Mouse (Mus musculus) liver, embryonic 14.5 days (tissue): ENCODE data around the gene Gm10837. TPM values are rescaled to one million over a fixed set of nuclear protein-coding genes. Genes with fewer than 3 reads are reported as not detected.

Source experiments
- ATAC-seq: fragments of 200-750 bp; cut with Nextera tagmentation; 2 replicates; pipeline ENCODE4 v1.8.0; 2017; ENCODE audit warnings: moderate number of reproducible peaks, mild to moderate bottlenecking, moderate library complexity; ENCODE audit not compliant: insufficient read depth
- DNase-seq, 3 experiments: peaks; one replicate each; pipeline ENCODE4 v3.0.0-alpha.2; 2012 to 2013; ENCODE audit warnings: low read depth in 3 of 3, low spot score in 3 of 3
- H3K27ac ChIP-seq: fragments of 300-500 bp; sonication (generic); 2 replicates; pipeline ENCODE4 v1.5.1; 2014; ENCODE audit warnings: moderate library complexity, mild to moderate bottlenecking, control low read depth, inconsistent platforms
- H3K27me3 ChIP-seq: fragments of 300-500 bp; sonication (generic); 2 replicates; pipeline ENCODE4 v1.6.1; 2014; ENCODE audit warnings: mild to moderate bottlenecking, low read length, moderate library complexity; ENCODE audit not compliant: control insufficient read depth, insufficient read depth
- H3K36me3 ChIP-seq: fragments of 300-500 bp; sonication (generic); replicated peaks from 2 replicates; pipeline ENCODE4 v1.6.1; 2014; ENCODE audit warnings: low read depth; ENCODE audit not compliant: control insufficient read depth, insufficient read depth
- H3K4me1 ChIP-seq, 2 experiments: fragments of 200-500 bp in 1 of 2; fragments of 300-500 bp in 1 of 2; sonication (generic) in 1 of 2; replicated peaks; 2 replicates each; pipeline ENCODE4 v1.6.1; 2012 to 2014; ENCODE audit warnings: antibody characterized with exemption in 1 of 2, inconsistent platforms in 1 of 2, low read length in 1 of 2; ENCODE audit not compliant: control insufficient read depth in 2 of 2, insufficient read depth in 2 of 2
- H3K4me2 ChIP-seq: fragments of 300-500 bp; sonication (generic); 2 replicates; pipeline ENCODE4 v1.6.1; 2014; ENCODE audit warnings: low read depth, mild to moderate bottlenecking, control low read depth, moderate library complexity
- H3K4me3 ChIP-seq, 2 experiments: fragments of 200-500 bp in 1 of 2; fragments of 300-500 bp in 1 of 2; sonication (generic) in 1 of 2; 2 replicates each; pipeline ENCODE4 v1.5.1; 2012 to 2014; ENCODE audit warnings: low read depth in 2 of 2, low read length in 2 of 2, mild to moderate bottlenecking in 2 of 2, control low read depth in 1 of 2, inconsistent platforms in 1 of 2, moderate library complexity in 1 of 2; ENCODE audit not compliant: insufficient read depth in 1 of 2
- H3K9ac ChIP-seq: fragments of 300-500 bp; sonication (generic); replicated peaks from 2 replicates; pipeline ENCODE4 v1.6.1; 2014; ENCODE audit warnings: mild to moderate bottlenecking, control low read depth, moderate library complexity
- H3K9me3 ChIP-seq: fragments of 300-500 bp; sonication (generic); 2 replicates; pipeline ENCODE4 v1.6.1; 2016; ENCODE audit warnings: low read length, mixed read lengths; ENCODE audit not compliant: control insufficient read depth
- CTCF ChIP-seq: IDR thresholded peaks from 2 replicates; pipeline ENCODE4 v1.5.1; 2016; ENCODE audit warnings: antibody characterized with exemption, low read depth, control low read depth
- EP300 ChIP-seq: IDR thresholded peaks from 2 replicates; pipeline ENCODE4 v1.6.1; 2016; ENCODE audit warnings: antibody characterized with exemption, low read depth
- WGBS: fragments of 180-500 bp; shearing (Covaris S2); extraction: QIAGEN DNeasy Blood & Tissue Kit; methylation state at CpG from one replicate; pipeline ENCODE4 v1.1.7; 2014; ENCODE audit not compliant: insufficient replicate concordance; 5-methylcytosine and 5-hydroxymethylcytosine counted together
- polyA plus RNA-seq, 2 experiments: library from polyadenylated mRNA; depleted of rRNA in 1 of 2; stranded (reverse) in 1 of 2; unstranded in 1 of 2; fragments of >200 nt; fragmentation: Nextera tagmentation in 1 of 2; extraction: Ambion mirVana in 1 of 2; gene quantifications; 2 replicates each; pipeline versions ENCODE4 v1.2.1 to v1.2.3; 2012 to 2014

Gene Gm10837
- polyA plus RNA-seq, 2 experiments, result not detected

GRCm38 (mm10) chr14:122465931-122466490 is 24.4 kb upstream of the Gm10837 start:
- H3K9me3 ChIP-seq, result no peaks in the 10 kb centered on the region
- ATAC-seq, result no peak
- DNase-seq, result no peak
- peaks cover 96% of the 10 kb centered on the region for H3K27me3 ChIP-seq
- H3K36me3 ChIP-seq, result no peaks in the 10 kb centered on the region
- TF ChIP-seq EP300 (no peak), CTCF (no peak)
- 15% methylated on average over 13 of the region's 13 CpGs for WGBS
- no peak overlapping the region for H3K4me3 ChIP-seq
- H3K27ac ChIP-seq, result no peak overlapping the region
- H3K4me1 ChIP-seq, result no peaks in the 10 kb centered on the region
- no peak overlapping the region for H3K4me2 ChIP-seq
- H3K9ac ChIP-seq, result no peak overlapping the region

- Histone ChIP-seq H3K27me3 (peaks cover 99% of the 10 kb centered on the region), H3K9ac (no peak overlapping the region), H3K9me3 (no peaks in the 10 kb centered on the region), H3K4me2 (no peak overlapping the region), H3K27ac (no peak overlapping the region), H3K4me1 (no peaks in the 10 kb centered on the region), H3K4me3 (no peak overlapping the region), H3K36me3 (no peaks in the 10 kb centered on the region)
- no peak for ATAC-seq
- no peak for DNase-seq
- TF ChIP-seq EP300 (no peak), CTCF (no peak)
- 40% methylated on average over 7 of the region's 7 CpGs for WGBS
Observed at GRCm38 (mm10) chr14:122466756-122467362, 23.5 kb upstream of the Gm10837 start.

DNA sequence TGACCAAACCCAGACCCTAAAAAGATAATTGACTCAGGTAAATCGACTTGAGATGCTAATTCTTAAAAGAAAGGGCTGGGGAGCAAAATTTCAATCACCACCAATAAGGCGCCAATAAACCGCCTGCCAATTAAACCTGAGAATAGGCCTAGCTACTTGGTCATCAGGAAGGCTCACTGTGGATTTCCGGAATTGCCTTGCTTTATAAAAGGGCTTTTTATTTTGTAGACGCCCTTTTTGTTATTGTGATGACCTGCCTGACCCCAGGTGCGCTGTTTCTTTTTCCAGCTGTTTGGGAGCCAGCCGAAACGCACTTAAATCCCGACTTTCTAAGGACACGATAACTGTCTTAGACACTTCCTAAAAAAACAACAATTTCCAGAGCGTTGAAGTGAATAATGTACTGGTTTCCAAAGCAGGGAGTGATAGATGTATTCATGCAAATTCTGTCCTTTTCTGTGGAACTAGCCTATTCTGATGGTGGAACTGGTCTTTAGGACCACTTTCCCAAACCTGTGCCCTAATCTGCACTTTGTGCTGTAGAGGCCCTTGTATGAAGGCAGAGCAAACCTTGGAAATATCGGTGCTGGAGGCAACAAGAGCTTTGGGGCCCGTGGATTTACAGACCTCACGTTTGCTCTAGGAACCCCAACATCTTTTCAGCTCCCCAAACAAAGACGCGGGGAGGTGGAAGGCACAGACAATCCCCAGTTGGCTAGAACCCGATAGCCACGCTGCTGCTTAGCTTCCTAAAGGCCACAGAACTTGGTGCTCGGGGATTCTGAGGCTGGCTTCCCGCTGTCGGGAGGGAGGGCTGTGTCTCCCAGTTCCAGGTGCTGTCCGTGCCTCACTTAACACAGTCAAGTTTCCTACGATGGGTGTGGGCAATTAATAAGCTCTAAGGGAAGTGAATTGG is 22.2 kb upstream of the Gm10837 start:
- H3K9ac ChIP-seq, result no peak overlapping the region
- no peaks in the 10 kb centered on the region for H3K4me1 ChIP-seq
- H3K9me3 ChIP-seq, result no peaks in the 10 kb centered on the region
- H3K27me3 ChIP-seq, result peaks cover 99% of the 10 kb centered on the region
- ATAC-seq (no peak), DNase-seq (no peak)
- no peak overlapping the region for H3K4me2 ChIP-seq
- no peak for TF ChIP-seq EP300
- no peak for TF ChIP-seq CTCF
- no peak overlapping the region for H3K27ac ChIP-seq
- no peak overlapping the region for H3K4me3 ChIP-seq
- WGBS, result 4% methylated on average over 23 of the region's 23 CpGs
- H3K36me3 ChIP-seq, result no peaks in the 10 kb centered on the region

DNA sequence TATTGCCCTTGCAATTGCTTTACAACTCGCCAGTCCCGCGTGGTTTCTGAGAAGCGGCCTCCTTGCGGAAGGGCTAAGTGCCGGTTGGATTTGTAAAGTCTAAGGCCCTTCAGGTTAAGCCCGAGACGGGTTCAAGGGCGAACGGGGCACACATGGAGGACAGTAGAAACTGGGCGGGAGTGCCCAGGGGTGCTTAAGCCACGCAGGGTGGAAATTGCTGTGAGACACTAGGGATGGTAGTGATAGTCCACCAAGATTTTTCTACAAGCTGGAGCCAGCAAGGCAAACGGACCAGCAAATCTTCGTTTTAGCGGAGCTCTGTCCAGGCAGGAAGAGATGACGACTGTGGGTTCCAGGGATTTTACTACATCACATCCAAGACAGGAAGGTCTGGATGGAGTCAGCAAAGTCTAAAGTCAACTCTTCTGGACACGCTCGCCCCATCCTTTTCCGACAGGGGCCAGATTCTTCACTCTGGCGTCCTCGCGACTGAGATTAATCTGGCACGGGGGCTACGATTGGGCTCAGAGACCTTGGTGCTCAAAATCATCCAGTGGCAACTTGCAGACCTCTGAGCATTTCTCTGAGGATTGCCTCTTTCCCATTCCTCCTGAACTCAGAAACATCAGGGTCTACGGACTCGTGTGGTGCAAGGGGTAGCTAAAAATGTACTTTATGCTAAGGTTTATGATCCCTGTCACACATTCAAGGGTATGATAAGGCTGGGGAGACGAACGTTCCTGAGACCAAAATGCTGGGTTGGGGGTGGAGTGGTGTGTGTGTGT is 21.2 kb upstream of the Gm10837 start:
- Histone ChIP-seq H3K4me3 (no peak overlapping the region), H3K36me3 (no peaks in the 10 kb centered on the region), H3K27ac (no peak overlapping the region), H3K4me2 (no peak overlapping the region), H3K4me1 (no peaks in the 10 kb centered on the region), H3K27me3 (peaks cover 99% of the 10 kb centered on the region), H3K9me3 (no peaks in the 10 kb centered on the region), H3K9ac (no peak overlapping the region)
- WGBS, result 3% methylated on average over 28 of the region's 28 CpGs
- TF ChIP-seq CTCF (no peak), EP300 (no peak)
- DNase-seq, result no peak
- ATAC-seq, result no peak
